Mouse (Mus musculus) heart, embryonic 16.5 days (tissue): Measurements from ENCODE around the gene Dusp28. TPM values are rescaled to one million over a fixed set of nuclear protein-coding genes. Genes with fewer than 3 reads are reported as not detected.

Experiments used
- ATAC-seq: fragments of 200-750 bp; cut with Nextera tagmentation; replicated peaks from 2 replicates; pipeline ENCODE4 v1.8.0; 2017; ENCODE audit warnings: moderate number of reproducible peaks; ENCODE audit not compliant: insufficient read depth, low FRiP score; ENCODE audit errors: extremely low read depth
- H3K27ac ChIP-seq: fragments of 300-500 bp; sonication (generic); 2 replicates; pipeline ENCODE4 v1.5.1; 2014; ENCODE audit warnings: mild to moderate bottlenecking, low read length, control low read depth, moderate library complexity
- H3K27me3 ChIP-seq: fragments of 300-500 bp; sonication (generic); 2 replicates; pipeline ENCODE4 v1.6.1; 2014; ENCODE audit warnings: low read length, mixed read lengths; ENCODE audit not compliant: control insufficient read depth, insufficient read depth
- H3K36me3 ChIP-seq: fragments of 300-500 bp; sonication (generic); 2 replicates; pipeline ENCODE4 v1.6.1; 2014; ENCODE audit not compliant: control insufficient read depth, insufficient read depth
- H3K4me1 ChIP-seq: fragments of 300-500 bp; sonication (generic); 2 replicates; pipeline ENCODE4 v1.6.1; 2014; ENCODE audit warnings: low read length, mixed read lengths; ENCODE audit not compliant: control insufficient read depth, insufficient read depth
- H3K4me2 ChIP-seq: fragments of 300-500 bp; sonication (generic); 2 replicates; pipeline ENCODE4 v1.6.1; 2014; ENCODE audit warnings: low read depth, mild to moderate bottlenecking, control low read depth, low read length
- H3K4me3 ChIP-seq: fragments of 300-500 bp; sonication (generic); 2 replicates; pipeline ENCODE4 v1.5.1; 2014; ENCODE audit warnings: mild to moderate bottlenecking, control low read depth, low read length
- H3K9ac ChIP-seq: fragments of 300-500 bp; sonication (generic); 2 replicates; pipeline ENCODE4 v1.6.1; 2014; ENCODE audit warnings: low read length, control low read depth
- H3K9me3 ChIP-seq: fragments of 300-500 bp; sonication (generic); replicated peaks from 2 replicates; pipeline ENCODE4 v1.6.1; 2016; ENCODE audit warnings: low read length; ENCODE audit not compliant: control insufficient read depth
- WGBS: fragments of 180-500 bp; shearing (Covaris S2); extraction: QIAGEN DNeasy Blood & Tissue Kit; methylation state at CpG from one replicate; pipeline ENCODE4 v1.1.7; 2014; 5-methylcytosine and 5-hydroxymethylcytosine counted together
- polyA plus RNA-seq: library from polyadenylated mRNA; unstranded; fragments of >200 nt; fragmentation: Nextera tagmentation; extraction: Ambion mirVana; gene quantifications from 2 replicates; pipeline ENCODE4 v1.2.1, GENCODE M21; 2015

The Dusp28 gene
- polyA plus RNA-seq, 1 experiment from 2014 or later = 18.5 TPM

- Histone ChIP-seq H3K4me2 (peak overlapping the region; percentile 87), H3K36me3 (peaks cover 13% of the 10 kb centered on the region), H3K9me3 (no peaks in the 10 kb centered on the region), H3K27me3 (no peaks in the 10 kb centered on the region), H3K9ac (peak overlapping the region; percentile 95), H3K27ac (peak overlapping the region; percentile 91), H3K4me1 (peaks cover 29% of the 10 kb centered on the region), H3K4me3 (peak overlapping the region; percentile 76)
- peak; percentile 21 for ATAC-seq
- WGBS = under 1% methylated on average over 55 of the region's 85 CpGs
Observed at GRCm38 (mm10) chr1:92910925-92911720, 4.3 kb downstream of the Dusp28 start.

DNA sequence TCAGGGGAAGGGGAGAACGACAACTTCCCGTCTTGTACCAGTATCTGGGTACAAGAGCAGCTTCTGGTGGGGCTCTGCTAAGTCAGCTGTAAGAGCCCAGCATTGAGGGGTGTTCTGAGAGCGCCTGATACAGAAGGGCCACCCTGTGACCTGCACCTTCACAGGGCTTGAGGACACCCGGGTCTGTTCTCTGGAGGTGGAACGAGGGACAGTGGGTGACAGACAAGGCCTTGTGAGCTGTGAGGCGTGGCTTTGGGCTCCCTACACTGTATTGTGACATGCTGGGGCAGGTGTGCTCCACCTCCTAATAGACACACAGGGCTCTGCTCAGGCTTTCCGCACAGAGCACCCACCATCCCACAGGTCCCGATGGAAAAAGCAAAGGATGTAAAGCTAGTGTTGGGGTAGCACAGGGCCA, 4.9 kb downstream of the Dusp28 start:
- peaks cover 25% of the 10 kb centered on the region for H3K4me1 ChIP-seq
- peak overlapping the region; percentile 76 for H3K4me3 ChIP-seq
- H3K9me3 ChIP-seq = no peaks in the 10 kb centered on the region
- no peaks in the 10 kb centered on the region for H3K27me3 ChIP-seq
- 42% methylated on average over 8 of the region's 8 CpGs for WGBS
- peaks cover 19% of the 10 kb centered on the region for H3K36me3 ChIP-seq
- peak overlapping the region; percentile 91 for H3K27ac ChIP-seq
- ATAC-seq = no peak
- peak overlapping the region; percentile 95 for H3K9ac ChIP-seq
- H3K4me2 ChIP-seq = peak overlapping the region; percentile 87

DNA sequence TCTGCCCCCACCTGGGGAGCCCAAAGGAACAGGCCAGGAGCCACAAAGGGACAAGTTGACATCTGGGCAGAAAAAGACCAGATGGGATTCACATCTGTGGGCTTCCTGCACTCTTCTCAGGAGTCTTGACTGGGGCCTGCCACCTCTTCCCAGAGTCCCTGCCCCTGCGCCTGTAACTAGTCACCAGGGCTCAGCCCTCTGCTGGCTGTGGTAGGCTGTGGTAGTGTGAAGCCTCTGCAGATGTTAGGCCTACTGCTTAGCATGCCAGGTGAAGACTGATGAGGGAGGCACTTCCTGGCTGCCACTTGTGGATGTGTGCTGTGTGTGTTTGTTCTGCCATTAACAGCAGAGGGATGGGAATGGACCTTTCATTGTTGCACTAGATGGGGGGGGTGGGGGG, 5.5 kb downstream of the Dusp28 start:
- Histone ChIP-seq H3K4me3 (peak overlapping the region; percentile 76), H3K36me3 (peaks cover 25% of the 10 kb centered on the region), H3K4me2 (peak overlapping the region; percentile 87), H3K9ac (peak overlapping the region; percentile 95), H3K27me3 (no peaks in the 10 kb centered on the region), H3K9me3 (no peaks in the 10 kb centered on the region), H3K4me1 (peaks cover 25% of the 10 kb centered on the region), H3K27ac (0 out of 2 replicates have a peak overlapping the region, but pooled peaks have one; percentile 12)
- WGBS = 41% methylated on average over 1 of the region's 1 CpGs
- ATAC-seq = no peak

DNA sequence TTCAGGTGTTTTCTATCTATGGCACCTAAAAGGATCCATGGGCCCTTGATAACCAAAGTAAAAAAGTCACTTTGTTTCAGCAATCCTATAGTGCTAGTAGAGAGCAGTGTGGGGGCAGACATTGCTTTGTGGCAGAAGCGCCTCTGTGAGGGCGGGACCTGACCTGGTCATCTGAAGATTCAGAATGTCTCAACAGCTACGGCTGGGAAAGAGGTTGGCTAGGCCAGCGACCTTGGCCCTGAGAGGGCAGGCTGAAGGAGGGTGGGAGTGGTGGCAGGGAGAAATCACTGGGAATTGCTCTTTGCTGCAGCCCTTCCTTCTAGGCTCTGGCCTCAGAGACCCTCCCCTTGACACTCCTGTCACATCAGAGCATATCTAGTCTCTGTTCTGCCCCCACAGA, 7.5 kb downstream of the Dusp28 start:
- Histone ChIP-seq H3K4me3 (no peak overlapping the region), H3K36me3 (peaks cover 44% of the 10 kb centered on the region), H3K9me3 (no peaks in the 10 kb centered on the region), H3K27me3 (no peaks in the 10 kb centered on the region), H3K4me2 (no peak overlapping the region), H3K27ac (no peak overlapping the region), H3K4me1 (peaks cover 19% of the 10 kb centered on the region), H3K9ac (no peak overlapping the region)
- 75% methylated on average over 4 of the region's 4 CpGs for WGBS
- ATAC-seq = no peak

- ATAC-seq = no peak
- Histone ChIP-seq H3K27me3 (no peaks in the 10 kb centered on the region), H3K4me3 (no peak overlapping the region), H3K4me1 (peaks cover 12% of the 10 kb centered on the region), H3K36me3 (peaks cover 50% of the 10 kb centered on the region), H3K27ac (no peak overlapping the region), H3K9ac (no peak overlapping the region), H3K9me3 (no peaks in the 10 kb centered on the region), H3K4me2 (no peak overlapping the region)
- WGBS = 92% methylated on average over 11 of the region's 11 CpGs
Observed at GRCm38 (mm10) chr1:92914993-92915392, 8.2 kb downstream of the Dusp28 start.

GRCm38 (mm10) chr1:92916725-92917124, 9.9 kb downstream of the Dusp28 start:
- H3K27me3 ChIP-seq = no peaks in the 10 kb centered on the region
- peaks cover 21% of the 10 kb centered on the region for H3K4me1 ChIP-seq
- no peaks in the 10 kb centered on the region for H3K9me3 ChIP-seq
- peaks cover 50% of the 10 kb centered on the region for H3K36me3 ChIP-seq
- whole genome bisulfite sequencing = 91% methylated on average over 9 of the region's 9 CpGs
- H3K4me2 ChIP-seq = no peak overlapping the region
- ATAC-seq = no peak
- no peak overlapping the region for H3K27ac ChIP-seq
- no peak overlapping the region for H3K9ac ChIP-seq
- no peak overlapping the region for H3K4me3 ChIP-seq

GRCm38 (mm10) chr1:92919151-92919550, 12.4 kb downstream of the Dusp28 start:
- no peak overlapping the region for H3K9ac ChIP-seq
- no peak overlapping the region for H3K4me3 ChIP-seq
- H3K9me3 ChIP-seq = no peaks in the 10 kb centered on the region
- 96% methylated on average over 11 of the region's 11 CpGs for WGBS
- no peak overlapping the region for H3K27ac ChIP-seq
- H3K27me3 ChIP-seq = no peaks in the 10 kb centered on the region
- peaks cover 50% of the 10 kb centered on the region for H3K36me3 ChIP-seq
- no peak for ATAC-seq
- peaks cover 19% of the 10 kb centered on the region for H3K4me1 ChIP-seq
- no peak overlapping the region for H3K4me2 ChIP-seq

- no peak overlapping the region for H3K4me2 ChIP-seq
- 83% methylated on average over 12 of the region's 12 CpGs for WGBS
- no peak overlapping the region for H3K9ac ChIP-seq
- no peak overlapping the region for H3K4me3 ChIP-seq
- H3K27me3 ChIP-seq = no peaks in the 10 kb centered on the region
- no peaks in the 10 kb centered on the region for H3K9me3 ChIP-seq
- no peak for ATAC-seq
- H3K27ac ChIP-seq = no peak overlapping the region
- H3K36me3 ChIP-seq = peaks cover 50% of the 10 kb centered on the region
- peaks cover 19% of the 10 kb centered on the region for H3K4me1 ChIP-seq
Observed at GRCm38 (mm10) chr1:92919775-92920174, 13.0 kb downstream of the Dusp28 start.

DNA sequence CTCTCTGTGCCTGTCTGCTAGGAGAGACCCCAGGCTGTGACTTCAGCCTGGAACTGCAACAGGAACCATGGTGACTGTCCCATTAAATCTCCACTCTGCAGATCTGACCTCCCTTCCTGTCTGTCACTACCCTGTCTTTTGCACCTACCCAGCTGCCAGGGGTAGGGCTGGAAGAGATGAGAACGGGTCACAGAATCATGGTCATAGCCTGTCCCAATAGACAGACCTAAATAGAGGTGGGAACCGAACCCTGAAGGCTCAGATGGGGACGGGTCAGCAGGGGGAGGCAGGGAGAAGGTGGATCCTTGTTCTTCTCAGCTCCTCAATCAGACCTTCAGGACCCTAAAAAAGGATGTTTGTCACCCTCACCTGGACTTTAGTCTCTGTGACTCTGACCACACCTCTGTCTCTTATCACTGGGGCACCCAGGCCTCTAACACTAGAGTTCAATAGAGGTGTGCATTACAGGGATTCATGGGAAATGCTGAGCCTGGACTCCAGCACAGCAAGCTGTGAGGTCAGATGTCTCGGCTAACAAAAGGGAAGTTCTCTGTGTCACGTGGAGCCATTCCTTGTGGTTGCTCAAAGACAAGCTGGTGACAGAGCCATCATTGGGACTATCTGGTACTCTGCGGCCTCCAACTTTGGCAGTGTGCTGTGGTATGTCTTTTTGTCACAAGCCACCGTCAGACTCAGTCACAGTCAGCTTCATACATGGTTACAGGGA, 13.9 kb downstream of the Dusp28 start:
- peak overlapping the region; percentile 82 for H3K27ac ChIP-seq
- no peak overlapping the region for H3K9ac ChIP-seq
- ATAC-seq = peak; percentile 28
- no peaks in the 10 kb centered on the region for H3K9me3 ChIP-seq
- peaks cover 19% of the 10 kb centered on the region for H3K4me1 ChIP-seq
- H3K27me3 ChIP-seq = no peaks in the 10 kb centered on the region
- 65% methylated on average over 7 of the region's 7 CpGs for WGBS
- H3K4me2 ChIP-seq = no peak overlapping the region
- peaks cover 42% of the 10 kb centered on the region for H3K36me3 ChIP-seq
- no peak overlapping the region for H3K4me3 ChIP-seq
